Mouse (Mus musculus): ENCODE measurements around the gene Pitpna.

Pitpna gene

DNA sequence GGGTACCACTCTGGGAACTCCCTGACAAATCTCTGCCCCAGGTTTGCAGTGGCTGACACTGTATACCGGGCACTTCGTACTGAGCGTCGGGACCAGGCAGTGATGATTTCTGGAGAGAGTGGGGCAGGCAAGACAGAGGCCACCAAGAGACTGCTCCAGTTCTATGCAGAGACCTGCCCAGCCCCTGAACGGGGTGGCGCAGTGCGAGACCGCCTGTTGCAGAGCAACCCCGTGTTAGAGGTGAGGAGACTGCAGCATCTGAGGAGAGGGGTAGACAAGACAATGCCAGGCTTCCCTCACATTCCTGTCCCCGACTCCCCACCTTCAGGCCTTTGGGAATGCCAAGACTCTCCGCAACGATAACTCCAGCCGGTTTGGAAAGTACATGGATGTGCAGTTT lies 70.4 kb downstream of the Pitpna start:
- DNase-seq (ENCODE audit: low read depth), result no peak

DNA sequence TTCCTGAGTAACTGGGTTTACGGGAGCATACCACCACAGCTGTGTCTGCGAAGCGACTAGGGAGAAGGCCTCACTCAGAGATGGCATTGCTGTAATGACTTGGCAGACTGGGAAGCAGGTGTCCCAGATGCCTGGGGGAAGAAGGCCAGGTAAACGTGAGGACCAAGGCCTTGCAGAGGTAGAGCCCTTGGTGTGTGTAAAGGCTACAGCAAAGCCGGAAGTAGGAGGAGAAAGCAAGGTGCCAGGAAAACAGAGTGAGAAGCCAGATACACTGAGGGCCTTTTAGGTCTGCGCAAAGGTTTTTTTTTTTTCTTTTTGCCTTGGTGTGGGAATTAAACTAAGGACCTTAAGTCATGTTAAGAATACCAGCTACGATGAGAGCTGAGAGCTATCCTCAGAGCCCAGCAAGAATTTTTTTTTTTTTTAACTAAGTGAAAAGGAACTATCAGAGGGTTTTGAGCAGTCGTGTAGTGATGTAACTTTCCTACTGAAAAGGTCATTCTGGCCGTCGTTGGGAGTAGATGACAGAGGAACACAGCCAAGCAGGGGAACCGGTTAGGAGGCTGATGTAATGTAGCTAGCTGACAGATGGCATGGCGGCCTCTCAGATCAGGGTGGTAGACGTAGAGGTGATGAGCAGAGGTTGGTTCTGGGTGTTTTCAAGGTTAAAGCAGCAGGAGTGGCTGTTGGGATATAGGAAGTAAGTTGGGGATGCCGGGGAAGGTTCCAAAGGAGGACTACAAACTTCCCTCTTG lies 71.3 kb downstream of the Pitpna start:
- no peak for DNase-seq (ENCODE audit: low read depth)

DNA sequence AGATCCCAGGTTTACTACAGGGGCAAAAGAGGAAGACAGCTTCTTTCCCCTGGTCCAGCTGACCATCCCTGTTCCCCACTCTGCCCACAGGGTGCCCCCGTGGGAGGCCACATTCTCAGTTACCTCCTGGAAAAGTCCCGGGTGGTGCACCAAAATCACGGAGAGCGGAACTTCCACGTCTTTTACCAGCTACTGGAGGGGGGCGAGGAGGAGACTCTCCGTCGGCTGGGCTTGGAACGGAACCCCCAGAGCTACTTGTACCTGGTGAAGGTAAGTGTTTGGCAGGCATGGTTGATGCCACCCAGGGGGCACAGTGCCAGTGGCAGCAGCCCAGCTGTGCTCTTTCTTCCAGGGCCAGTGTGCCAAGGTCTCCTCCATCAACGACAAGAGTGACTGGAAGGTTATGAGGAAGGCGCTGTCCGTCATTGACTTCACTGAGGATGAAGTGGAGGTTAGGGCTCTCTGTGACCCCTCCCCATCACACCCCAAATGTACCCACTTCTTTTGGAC lies 72.2 kb downstream of the Pitpna start:
- DNase-seq (ENCODE audit: low read depth), result no peak

DNA sequence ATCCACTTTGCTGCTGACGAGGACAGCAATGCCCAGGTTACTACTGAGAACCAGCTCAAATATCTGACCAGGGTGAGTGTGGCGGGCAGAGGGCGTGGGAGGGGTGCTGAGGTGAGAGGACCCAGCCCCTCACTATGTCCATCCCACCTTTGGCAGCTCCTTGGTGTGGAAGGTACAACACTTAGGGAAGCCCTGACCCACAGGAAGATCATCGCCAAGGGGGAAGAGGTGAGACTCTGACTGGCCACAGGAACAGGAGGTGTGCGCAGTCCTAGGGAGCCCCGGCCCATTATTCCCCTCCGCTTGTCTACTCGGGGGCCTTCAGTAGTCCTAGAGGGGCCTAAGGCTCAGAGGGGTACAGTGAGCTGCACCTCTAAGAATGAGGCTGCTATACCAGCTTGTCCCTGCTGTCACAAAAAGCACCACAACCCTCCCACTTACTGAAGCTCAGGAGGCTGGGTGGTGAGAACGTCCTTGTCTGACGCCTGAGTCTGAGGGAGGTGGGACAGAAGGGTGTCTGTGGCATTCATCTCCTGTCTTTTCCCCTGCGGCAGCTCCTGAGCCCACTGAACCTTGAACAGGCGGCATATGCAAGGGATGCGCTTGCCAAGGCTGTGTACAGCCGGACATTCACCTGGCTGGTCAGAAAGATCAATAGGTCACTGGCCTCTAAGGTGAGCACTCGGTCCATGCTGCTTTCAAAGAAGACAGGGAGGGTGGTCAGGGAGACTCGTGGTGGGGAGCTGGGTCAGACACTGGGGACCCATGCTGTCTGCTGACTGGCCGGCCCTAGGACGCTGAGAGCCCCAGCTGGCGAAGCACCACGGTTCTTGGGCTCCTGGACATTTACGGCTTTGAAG lies 73.3 kb downstream of the Pitpna start:
- DNase-seq (ENCODE audit: low read depth), result no peak

DNA sequence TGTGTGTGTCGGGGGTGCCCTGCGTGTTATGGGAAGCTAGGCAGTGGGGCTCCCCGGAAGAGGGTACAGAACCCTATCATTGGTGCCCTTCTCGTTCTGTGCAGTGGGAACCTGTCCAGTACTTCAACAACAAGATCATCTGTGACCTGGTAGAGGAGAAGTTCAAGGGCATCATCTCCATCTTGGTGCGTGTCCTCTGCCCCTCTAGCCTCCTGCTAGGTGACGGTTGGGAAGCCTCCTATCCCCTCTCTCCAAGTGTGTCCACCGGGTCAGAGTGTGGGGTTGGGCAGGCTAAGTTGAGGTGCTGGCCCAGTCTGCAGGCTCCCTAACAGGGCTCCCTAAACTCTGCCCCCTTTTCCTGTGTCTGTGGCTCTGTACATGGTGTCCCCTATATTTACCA lies 74.2 kb downstream of the Pitpna start:
- no peak for DNase-seq (ENCODE audit: low read depth)

DNA sequence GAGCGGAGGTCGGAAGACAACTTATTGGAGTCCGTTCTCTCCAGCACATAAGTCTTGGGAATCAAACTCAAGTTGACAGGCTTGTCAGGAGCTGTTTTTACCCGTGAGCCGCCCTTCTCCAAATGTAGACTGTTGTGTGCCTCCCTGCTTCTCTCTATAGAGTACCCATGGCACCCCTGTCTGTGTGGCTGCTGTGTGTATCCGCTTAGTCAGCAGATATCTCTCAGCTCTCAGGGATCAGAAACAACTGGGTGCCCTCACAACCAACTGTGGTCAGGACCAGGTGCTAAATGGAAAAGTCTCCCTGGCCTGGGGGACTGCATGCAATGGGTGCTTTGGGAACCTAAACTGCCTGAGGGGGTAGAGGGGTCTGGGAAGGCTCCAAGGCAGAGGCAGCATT lies 78.4 kb downstream of the Pitpna start:
- no peak for DNase-seq (ENCODE audit: low read depth)

DNA sequence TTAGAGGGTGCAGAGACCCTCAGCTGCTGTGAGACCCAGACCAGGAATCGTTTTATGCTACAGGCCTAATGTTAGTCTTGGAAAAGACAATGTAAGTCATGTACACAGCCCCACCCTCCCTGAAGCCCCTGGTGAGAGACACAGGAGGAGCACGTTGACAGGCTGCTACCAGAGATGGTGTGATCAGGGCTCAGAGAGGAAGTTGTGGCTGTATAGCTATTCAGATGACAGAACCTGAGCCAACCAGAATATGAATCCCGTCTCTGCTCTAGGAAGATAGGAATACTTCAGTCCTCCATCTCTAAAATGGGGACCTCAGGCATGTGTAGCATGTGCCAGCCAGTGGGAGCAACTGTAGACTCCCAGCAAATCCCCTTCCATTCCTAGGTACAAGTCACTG lies 80.7 kb downstream of the Pitpna start:
- no peak for DNase-seq (ENCODE audit: low read depth)

DNA sequence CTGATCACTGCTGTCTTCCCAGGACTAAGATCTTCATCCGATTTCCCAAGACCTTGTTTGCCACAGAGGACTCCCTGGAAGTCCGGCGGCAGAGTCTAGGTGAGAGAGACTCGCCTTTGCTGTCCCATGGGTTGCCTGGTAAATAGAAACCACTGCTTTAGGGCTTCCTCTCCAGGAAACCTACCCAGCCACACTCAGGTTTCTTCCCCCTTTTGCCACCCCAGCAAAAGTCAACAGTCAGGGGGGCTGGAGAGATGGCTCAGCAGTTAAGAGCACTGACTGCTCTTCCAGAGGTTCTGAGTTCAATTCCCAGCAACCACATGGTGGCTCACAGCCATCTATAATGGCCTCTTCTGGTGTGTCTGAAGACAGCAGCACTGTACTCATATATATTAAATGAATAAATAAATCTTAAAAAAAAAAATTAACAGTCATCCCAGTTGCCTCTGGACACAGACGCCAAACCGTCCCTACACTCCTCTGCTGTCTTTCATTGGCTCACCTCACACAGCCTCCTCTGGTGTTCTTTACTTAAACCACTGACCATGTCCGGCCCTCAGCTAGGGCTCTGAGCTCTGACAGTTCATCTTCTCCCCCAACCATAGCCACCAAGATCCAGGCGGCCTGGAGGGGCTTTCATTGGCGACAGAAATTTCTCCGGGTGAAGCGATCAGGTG lies 81.4 kb downstream of the Pitpna start:
- no peak for DNase-seq (ENCODE audit: low read depth)

DNA sequence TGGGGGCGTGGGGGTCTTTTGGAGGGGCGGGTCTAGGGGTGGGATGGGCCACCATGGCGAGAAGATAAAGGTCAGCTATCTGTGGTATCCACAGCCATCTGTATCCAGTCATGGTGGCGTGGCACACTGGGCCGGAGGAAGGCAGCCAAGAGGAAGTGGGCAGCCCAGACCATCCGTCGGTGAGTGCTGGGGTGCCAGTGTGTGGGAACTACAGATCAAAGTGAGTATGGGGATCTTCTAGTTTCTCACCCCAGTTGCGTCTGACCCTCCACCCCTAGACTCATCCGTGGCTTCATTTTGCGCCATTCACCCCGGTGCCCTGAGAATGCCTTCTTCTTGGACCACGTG lies 81.9 kb downstream of the Pitpna start:
- no peak for DNase-seq (ENCODE audit: low read depth)

DNA sequence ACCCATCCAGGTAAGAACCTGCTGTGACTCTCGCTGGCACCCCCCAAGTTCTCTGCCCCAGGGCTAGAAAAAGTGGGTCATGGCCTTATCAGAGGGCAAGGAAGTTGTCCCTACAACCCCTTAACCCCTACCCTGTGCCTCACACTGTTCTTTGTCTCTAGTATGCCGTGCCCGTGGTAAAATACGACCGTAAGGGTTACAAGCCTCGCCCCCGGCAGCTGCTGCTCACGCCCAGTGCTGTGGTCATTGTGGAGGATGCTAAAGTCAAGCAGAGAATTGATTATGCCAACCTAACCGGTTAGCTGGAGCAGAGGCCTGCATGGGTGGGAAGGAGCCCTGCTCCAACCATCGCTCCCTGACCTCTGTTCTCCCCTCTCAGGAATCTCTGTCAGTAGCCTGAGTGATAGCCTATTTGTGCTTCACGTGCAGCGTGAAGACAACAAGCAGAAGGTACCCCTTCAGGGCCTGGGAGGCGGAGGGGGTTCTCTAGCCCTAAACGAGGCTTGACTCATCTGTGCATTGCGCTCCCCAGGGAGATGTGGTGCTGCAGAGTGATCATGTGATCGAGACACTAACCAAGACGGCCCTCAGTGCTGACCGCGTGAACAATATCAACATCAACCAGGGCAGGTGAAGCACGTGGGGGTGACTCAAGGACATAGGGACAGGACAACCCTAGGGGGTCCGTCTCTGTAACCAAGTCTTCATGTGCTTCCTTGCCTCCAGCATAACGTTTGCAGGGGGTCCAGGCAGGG lies 83.7 kb downstream of the Pitpna start:
- no peak for DNase-seq (ENCODE audit: low read depth)

DNA sequence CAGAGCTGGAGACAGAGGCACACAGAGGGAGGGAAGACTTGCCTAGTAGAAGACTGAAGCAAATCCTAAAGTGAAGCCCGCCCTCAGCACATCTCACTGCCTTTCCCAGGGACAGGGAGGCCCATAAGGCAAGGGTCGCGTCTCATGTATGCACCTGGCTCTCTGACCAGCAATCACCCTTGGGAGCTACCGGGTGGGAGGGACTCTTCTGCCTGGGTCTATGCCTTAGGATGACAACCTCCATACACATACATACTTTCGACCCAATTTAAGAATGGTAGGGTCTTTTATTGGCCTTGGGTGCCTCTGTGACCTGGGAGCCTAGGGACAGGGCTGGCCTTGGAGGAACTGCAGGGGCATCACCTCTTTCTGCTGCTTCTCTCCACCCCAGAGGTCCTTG lies 85.5 kb downstream of the Pitpna start:
- DNase-seq (ENCODE audit: low read depth), result no peak

DNA sequence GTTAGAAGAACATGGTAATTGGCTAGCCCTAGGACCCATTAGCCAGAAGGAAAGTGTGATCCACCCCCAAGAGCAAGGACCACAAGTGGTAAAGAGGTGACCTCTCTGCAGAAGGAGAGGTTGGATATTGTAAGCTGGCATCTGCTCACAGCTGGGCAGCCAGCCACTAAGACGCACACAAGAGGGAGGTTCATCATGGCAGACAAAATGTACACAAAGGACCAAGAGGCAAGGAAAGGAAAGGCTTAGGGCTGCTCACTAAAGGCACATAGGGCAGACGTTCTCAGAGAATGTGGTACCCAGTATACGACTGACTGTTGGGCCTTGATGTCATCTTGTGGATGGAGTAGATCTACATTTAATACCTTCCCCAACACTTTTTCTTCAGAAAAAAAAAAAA lies 87.0 kb downstream of the Pitpna start:
- peak; percentile 24 for DNase-seq (ENCODE audit: low read depth)

DNA sequence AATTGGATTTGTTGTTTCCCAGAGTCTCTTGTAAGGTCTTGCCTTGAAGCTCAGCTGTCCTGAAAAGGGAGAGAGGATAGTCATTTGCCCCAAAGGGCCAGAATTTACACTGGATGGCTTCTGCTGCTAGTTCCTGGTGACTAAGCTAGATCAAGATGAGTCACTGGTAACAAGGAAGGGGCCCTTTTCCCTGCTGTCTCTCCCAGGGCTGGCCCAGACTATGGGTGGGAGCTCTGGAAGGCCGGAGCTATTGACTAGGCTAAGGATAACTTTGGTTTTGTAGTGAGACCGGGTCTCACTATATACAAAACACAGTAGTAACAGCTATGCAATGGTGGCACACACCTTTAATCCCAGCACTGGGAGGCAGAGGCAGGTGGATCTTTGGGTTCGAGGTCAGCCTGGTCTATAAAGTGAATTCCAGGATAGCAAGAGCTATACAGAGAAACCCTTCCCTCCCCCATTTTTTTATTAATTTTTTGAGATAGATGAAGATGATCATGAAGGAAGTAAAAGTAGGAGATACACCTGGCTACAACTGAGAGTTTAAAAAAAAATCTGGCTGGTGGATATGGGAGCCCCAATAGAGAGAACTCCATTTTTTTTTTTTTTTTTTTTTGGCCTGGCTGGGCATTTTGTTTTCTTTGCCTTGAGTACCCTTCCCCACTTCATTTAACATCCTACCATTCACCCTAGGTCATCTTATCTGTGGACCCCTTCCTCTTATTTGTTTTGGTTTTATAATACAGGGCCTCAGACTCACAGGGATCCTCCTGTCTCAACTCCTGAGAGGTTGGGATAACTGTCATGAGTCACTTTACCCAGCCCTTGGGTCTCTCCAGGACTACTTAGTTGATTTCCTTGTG lies 90.2 kb downstream of the Pitpna start:
- DNase-seq (ENCODE audit: low read depth), result peak; percentile 63
